Mouse (Mus musculus) erythroblast, embryonic 14.5 days (primary cell): ENCODE results near the gene 1700028J19Rik.

Source experiments
- GATA1 ChIP-seq: IDR thresholded peaks from 2 replicates; pipeline ENCODE4 v1.6.1; 2012; ENCODE audit warnings: low read length, inconsistent platforms, mixed read lengths
- TAL1 ChIP-seq: IDR thresholded peaks from 3 replicates; pipeline ENCODE4 v1.6.1; 2012; ENCODE audit warnings: low read length, inconsistent platforms, mixed read lengths

GRCm38 (mm10) chr7:44240712-44241111 lies 5.8 kb downstream of the 1700028J19Rik start:
- TF ChIP-seq TAL1 (no peak), GATA1 (no peak)
